Mouse (Mus musculus) urinary bladder, adult 2 months (tissue): Measurements from ENCODE around the gene Ndufb10. TPM values are rescaled to one million over a fixed set of nuclear protein-coding genes. Genes with fewer than 3 reads are reported as not detected.

Source experiments
- DNase-seq: peaks from one replicate; pipeline ENCODE4 v3.0.0; 2022; ENCODE audit warnings: low spot score
- polyA plus RNA-seq: library from polyadenylated mRNA; depleted of rRNA; stranded (reverse); fragments of >200 nt; gene quantifications from 2 replicates; pipeline ENCODE4 v1.2.3, GENCODE M21; 2012; rRNA removed

Ndufb10 gene
- 298 and 302 TPM in 2 replicates for polyA plus RNA-seq

DNA sequence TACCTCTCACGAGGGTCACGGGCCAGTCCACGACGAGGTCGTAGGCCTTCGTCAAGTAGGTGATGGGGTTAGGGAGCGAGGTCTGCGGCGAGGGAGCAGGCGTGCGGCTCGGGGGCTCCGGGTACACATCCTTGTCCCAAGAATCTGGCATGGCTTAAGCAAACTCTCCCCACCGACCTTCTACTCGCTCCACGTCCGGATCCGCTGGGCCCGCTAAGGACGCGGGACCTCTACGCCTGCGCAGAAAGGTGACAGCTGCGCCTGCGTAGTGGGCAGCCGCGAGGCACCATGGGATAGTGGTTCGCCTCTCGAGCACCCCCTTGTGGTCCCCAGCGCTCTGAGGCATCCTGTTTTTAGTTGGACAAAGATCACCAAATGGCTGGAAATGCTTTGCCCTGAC, at the start of gene Ndufb10:
TSS of gene Ndufb10 (minus strand) at position 295 of the 400 bp plus-strand sequence.
- DNase-seq: peak; percentile 98

DNA sequence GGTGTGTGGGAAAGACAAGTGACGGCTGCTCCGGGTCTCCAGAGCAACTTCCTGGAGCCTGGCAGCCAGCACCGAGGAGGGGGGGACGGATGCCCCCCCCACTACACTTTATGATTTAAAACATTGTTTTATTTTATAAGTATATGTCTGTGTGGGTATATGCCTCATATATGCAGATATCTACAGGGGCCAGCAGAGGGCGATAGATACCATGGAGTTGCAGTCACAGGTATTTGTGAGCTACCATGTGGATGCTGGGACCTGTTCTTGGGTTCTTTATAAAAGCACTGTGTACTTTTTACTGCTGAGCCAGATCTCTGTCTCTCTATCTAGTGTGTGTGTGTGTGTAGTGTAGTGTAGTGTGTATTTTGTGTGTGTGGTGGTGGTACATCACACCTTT, 49.0 kb upstream of the Ndufb10 start:
- DNase-seq: no peak

DNA sequence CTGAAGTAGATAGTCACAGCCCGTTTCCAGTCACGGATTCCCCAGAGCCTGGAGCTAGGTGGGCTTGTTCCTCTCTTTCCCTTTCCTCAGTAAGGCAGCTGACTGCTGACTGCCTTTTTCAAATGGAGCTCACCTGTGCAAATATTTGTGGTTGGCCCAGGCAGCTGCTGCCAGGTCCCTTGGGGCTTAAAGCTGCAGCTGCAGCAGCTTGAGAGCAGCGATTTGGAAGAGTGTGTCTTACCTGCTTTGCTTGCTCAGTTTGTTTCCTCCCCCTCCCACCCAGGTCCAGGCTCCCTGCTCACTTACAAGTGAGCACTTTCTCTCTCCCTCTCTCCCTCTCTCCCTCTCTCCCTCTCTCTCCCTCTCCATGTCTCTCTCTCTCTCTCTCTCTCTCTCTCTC, 44.9 kb upstream of the Ndufb10 start:
- DNase-seq: no peak

DNA sequence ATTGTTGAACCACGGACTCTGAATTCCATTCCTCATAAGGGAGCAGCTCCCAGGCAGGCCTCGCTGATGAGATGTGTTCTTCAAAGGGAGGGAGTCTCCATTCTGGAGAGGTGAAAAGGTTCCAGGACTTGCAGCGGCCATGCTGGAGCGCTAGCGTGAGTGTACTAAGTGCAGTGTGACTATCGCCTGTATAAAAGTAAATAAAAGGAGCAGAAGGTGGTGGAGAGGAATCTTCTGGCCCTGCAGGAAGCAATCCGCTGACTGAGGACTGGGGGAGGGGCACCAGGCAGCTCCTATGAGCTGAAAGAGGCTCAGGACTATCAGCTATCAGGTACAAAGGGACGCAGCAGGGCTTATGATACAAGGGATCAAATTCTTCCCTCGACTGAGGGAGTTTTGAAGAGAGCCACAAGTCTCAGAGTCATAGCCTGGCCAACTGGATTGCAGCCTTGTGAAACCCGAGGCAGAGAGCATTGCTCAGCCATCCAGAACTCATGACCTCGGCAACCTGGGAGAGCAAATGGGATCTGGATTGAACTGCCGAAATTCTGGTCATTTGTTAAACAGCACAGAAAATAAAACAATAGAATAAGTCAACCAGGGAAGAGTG, 42.1 kb upstream of the Ndufb10 start:
- DNase-seq: no peak

DNA sequence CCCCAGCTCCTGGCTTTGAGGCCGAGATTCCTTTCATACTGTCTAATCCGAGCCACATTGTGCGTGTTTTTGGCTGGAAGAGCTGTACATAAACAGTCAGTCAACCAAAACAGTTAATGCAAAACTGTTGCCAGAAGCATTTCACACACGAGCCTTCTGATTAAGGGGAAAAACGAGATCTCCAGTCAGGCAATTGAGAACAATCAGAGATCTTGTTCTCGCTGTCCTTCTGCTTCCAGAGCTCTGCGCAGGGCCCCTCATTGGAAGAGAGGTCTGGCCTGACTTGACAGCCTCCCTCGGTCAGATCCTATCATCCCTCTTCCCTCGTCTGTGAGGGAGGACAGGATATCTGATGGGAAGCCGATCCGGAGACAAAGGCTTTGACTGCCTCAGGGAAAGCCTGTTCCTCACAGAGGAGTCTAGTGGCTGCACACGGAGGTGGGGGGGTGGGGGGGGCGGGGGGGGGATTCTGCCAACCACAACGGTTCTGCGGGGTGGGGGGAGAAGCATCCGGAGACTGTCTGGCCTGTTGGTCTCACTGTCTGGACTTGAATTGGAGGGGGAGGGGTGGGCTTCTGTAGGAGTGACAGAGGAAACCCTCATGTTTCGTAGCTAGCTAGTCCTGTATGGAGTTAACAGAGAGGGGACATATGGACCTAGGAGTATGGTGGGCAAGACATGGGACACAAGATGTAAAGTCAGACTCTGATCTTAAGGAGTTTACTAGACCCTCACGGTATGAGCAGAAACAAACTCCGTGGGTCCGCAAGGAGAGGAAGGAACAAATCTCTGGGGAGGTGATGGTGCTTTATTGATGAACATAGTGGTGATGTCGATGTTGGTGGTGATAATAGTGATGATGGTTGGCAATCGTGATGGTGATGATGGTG, 41.0 kb upstream of the Ndufb10 start:
- DNase-seq: no peak

DNA sequence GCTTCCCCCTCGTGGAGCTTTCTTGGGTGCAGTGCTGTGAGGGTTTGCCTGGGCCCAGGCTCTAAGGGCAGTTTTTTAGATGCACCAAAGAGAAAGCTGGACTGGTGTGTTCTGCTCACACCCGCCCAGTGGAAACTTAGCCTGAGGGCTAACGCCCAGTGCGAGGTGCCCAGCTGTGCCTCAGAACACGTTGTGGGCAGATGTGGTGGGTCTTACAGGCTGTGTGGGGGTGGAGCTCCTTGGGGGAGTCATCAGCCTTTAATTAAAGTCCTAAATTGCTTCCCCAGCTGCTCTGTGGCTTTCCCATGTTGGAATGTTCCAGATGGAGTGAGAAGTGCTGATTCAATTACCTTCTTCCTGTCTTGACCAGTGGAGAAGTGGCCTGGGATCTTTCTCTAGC, 36.8 kb upstream of the Ndufb10 start:
- DNase-seq: no peak

DNA sequence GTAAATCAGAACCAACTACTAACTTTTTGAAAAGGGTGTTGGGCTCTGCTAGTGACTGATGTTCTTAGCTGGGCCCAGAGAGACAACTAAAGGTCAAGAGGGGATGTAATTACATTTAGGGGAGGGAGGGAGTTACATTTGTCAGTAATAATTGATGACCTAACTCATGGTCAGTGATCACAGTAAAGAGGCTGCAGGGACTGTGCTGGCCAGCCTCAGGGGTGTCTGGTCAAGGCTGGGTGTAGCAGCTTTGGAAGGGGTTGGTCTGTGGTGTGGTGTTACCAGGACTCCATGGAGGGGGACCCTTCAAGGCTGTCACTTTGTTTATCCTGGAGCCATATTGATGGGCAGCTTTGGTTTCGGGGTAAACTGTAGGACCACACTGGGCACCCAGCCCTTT, 33.1 kb upstream of the Ndufb10 start:
- no peak for DNase-seq

DNA sequence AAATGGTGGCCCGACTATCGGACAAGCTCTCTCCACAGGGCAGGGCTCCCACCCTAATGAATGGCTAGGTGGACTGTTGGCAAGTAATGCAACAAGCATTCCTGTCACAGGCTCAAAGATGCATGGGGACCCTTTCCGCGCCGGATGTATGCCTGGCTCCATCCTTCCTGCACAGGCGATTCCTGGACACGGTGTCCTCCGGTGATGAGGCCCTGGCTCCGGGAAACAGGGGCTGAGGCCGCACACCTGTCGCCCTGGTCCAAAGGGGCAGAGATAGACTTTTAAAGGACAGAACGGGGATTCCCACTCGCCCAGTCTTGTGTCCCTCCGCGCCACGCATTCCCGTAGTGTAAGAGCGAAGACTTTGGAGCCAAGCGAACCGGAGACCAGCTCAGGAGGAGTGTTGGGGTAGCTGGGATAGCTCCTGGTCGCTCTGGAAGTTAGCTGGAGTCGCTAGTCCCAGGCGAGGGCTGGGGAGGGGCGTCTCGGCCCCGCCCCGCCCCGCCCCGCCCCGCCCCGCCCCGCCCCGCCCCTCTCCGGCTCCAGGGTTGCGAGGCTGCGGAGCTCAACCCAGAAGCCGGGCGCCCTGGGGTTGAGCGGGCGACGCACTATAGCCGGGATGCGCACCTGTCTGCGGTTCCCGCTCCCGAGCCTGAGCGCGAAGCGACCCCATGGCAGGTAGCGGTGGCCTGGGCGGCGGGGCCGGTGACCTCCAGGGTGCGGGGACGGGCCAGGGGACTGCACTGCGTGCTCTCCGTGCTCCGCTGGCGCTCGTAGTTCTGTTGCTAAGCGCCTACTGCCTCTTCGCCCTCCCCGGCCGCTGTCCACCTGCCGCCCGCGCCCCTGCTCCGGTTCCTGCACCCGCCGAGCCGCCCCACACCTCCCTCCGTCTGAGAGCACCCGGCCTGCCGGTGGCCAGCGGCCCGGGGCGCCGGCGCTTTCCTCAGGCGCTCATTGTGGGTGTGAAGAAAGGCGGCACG, 28.4 kb upstream of the Ndufb10 start, which contains the start of gene Hs3st6:
TSS of gene Hs3st6 (plus strand) at position 574 of the 980 bp plus-strand sequence.
- no peak for DNase-seq

DNA sequence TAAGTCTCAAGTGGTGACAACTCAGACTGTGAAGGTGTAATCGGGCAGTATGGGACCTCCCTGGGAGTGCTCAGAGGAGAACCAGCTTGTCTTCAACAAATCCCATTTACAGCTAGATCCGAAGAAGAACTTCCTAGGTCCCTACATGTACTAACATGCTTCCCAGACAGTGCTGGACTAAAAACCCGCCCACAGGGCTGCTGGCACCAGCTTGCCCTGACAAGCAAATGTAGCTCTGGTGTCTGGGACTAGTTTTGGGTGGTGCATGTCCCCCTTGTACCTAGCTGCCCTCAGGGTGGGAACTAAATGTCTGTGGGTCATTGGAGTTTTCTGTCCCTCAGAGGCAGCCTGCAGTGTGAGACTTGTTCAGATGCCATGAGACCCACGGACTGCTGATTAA, 27.2 kb upstream of the Ndufb10 start:
- no peak for DNase-seq

DNA sequence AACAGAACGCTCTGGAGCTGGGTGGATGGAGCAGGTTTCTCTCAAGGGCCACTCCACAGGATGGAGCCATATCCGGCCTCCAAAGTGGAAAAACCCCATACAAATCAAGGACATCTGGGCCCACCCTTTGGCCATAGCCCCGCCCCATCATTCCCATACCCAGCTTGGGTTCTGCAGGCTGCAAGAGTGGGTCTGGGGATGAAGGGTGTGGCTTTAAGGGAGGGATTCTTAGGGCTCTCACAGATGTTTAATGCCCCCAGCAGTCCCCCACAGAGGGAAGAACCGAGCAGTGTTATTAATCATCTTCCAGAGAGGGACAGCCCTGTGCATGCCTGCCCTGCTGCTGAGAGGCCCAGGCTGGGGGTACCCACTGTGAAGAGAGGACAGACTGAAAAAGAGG, 22.7 kb upstream of the Ndufb10 start:
- DNase-seq: no peak

DNA sequence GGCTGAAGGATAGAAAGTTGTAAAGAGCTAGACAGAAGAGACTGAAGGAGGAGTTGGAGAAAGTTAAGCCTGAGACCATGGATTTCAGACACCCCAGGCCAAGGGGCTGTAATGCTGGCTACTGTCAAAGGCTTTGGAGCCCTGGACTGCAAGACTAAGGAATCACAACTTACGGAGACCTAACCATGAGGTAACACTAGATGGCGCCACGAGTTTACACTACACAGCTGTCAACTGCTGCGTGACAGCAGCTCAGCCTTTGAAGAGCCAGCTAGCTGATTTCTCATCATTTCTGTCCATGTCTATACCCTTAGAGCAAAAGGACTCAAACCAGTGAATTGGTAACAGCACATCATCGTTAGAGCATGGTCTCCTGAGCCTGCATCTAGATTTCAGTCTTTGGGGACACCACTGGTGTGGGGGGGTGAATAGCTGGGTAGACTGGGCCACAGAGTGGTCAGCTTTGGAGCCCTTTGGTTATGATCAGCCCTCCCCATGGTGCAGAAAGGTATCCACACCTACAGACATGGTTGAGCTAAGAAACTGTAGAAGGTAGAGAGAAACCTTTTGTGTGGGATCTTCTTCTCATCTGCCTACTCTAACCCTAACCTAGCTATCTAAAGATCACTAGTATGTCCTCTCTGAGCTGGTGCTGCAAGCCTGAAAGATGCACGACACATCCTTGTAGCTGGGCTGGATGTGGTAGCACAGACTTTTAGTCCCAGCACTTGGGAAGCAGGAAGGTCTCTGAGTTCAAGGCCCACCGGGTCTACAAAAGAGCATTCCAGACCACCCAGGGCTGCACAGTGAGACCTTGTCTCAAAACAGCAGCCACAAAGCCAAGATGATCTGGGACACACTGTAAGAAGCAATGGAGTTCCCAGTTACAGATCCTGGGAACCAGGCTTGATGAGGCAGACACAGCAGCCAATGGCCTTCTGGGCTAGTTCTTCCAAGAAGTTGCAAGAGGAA, 21.5 kb upstream of the Ndufb10 start:
- DNase-seq: no peak

DNA sequence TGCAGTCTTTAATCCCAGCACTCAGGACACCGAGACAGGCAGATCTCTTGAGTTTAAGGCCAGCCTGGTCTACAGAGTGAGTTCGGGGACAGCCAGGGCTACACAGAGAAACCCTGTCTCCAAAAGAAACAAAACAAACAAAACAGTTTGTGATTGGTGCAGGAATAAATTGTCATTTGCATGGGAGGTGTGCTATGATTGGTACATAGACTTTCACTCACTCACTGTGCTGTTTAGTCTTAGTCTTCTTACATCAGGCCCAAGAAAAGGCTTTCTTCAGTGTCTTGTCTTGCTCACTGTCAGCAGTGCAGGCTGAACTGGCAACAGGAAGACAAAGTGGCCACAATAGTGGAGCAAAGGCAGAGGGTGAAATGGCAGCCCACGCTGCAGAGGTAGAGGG, 20.1 kb upstream of the Ndufb10 start:
- no peak for DNase-seq

DNA sequence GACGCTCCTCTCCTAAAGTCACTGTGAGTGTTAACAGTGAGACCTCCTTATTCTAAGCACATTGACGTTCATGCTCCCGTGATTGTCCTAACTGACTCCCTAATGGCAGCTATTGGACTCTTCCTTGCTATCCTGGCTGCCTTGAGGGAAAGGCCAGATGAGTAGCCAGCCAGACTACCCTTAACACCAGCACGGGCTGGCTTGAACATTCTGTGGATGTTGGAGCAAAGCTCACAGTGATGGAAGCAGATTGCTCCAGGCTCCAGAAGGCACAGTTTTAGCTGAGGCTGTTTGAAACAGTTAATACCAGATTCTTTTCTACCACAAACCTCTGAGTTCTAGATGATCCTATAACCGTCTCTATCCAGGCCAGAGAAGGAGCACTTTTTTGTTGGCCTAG, 19.6 kb upstream of the Ndufb10 start:
- no peak for DNase-seq

DNA sequence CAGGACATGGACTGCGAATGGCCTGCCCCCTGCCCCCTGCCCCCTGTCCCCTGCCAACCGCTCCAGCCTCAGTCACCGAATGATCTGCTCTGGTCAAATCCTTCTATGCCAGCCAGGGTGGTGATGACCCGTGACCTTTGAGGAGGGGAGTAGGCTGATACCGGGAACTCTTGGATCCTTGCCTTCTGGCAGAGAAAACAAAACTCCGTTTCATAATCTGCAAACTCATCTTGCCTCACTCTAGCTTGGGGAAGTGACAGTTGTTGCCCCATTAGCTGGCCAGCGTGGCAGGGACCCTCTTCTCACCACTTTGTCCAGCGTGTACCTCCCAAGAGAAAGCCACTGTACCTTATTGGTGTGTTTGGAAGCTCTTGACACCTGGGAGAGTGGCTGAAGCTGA, 18.0 kb upstream of the Ndufb10 start:
- no peak for DNase-seq

DNA sequence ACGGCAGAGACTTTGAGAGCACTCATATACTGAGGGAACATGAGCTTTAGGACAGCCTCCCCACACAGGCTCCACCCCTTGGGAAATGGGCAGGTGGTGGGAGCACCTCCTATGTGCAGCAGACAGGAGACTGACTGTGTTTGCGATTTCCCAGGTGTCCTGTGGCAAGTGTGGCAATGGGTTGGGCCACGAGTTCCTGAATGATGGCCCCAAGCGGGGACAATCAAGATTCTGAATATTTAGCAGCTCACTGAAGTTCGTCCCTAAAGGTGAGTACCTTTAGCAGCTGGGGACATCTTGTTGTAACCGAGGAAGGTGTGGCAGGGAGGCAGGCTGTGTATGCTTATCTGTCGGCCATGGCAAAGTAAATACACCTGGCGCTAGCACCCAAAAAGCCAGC, 15.6 kb upstream of the Ndufb10 start:
- DNase-seq: no peak

DNA sequence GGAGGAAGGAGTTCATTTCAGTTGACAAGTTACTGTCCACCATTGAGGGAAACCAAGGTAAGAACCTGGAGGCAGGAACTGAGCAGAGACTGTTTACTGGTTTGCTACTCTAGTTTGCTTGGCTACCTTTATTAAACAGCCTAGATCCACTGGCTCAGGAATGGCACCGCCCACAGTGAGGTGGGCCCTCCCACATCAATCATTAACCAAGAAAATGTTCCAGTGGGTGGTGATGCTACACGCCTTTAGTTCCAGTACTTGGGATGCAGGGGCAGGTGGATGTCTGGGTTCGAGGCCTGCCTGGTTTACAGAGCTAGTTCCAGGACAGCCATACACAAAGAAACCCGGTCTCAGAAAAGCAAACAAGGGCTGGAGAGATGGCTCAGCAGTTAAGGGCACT, 14.0 kb upstream of the Ndufb10 start:
- DNase-seq: no peak

DNA sequence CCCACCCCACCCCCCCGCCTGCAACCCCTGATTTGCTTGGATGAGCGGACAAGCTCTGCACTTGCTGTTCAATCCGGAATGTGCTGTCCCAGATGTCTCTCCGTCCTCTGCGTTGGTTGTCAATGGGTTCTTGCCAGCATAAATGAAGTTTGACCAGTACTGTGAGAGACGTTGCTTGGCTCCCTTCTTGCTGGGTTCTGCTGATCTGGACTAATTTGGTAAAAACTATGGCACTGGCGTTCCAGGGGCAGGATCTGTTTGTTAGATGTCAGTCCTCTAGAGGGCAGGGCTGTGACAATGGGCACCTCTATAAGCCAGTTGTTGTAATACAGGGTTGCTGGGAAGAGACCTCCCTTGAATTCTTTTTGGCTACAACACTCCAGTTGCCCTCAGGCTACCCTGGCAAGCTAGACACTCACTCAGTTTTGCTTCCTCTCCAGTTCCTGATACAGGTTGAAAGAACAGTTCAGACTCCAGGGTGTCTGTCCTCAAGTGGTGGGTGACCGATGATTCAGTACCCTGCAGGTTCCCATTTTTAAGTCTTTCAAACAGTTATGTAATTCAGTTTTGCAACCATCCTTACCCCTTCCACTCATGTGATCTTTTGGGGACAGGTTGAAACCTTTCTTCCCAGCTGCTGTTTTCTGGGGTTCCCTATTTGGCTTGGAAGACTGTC, 13.0 kb upstream of the Ndufb10 start:
- no peak for DNase-seq

DNA sequence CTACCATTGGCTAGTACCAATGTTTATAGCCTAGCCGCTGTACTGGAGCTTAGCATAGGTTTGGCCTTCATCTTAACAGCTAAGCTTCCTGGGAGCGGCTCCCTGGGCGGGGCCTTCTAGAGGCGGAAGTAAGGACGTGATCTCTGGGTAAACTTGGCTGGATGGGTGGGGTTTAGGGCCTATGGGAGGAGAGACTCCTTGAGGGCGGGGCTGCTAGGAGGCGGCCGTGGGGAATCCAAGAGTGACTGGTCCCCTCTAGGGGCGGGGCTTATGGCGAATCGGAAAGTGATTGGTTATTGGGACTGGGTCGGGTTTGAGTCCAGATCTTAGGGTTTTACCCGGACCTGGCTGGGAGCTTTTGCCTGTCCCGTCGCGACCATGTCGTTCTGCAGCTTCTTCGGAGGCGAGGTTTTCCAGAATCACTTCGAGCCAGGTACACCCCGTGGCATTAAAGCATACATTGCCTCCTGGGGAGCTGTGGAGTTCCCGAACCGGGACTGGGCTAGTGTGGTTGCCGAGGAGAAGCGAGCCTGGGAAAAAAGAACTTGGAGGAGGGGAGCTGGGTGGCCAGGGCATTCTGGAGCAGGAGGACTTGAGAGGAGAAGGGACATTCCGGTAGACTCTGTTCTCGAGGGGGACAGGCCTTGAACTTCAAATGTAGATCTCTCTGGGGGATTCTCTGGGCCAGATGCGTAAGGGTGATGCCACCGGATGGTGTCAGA, 12.2 kb upstream of the Ndufb10 start, which contains the start of gene Msrb1:
TSS of gene Msrb1 (plus strand) at position 313 of the 722 bp plus-strand sequence.
- DNase-seq: peak; percentile 75

DNA sequence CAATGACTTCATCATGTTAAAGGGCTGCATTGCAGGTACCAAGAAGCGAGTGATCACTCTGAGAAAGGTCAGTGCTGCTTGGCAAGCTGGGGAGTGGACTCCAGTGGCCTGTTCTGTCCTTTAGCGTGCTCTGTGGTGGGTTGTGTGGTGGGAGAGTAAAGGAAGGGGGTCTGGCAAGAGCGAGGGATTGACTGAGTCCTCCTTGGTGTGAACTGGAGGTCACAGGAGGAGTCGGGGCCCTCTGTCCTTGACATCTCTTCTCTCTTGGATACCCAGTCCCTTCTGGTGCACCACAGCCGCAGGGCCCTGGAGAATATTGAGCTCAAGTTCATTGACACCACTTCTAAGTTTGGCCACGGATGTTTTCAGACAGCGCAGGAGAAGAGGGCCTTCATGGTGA, 11.2 kb upstream of the Ndufb10 start:
- no peak for DNase-seq

DNA sequence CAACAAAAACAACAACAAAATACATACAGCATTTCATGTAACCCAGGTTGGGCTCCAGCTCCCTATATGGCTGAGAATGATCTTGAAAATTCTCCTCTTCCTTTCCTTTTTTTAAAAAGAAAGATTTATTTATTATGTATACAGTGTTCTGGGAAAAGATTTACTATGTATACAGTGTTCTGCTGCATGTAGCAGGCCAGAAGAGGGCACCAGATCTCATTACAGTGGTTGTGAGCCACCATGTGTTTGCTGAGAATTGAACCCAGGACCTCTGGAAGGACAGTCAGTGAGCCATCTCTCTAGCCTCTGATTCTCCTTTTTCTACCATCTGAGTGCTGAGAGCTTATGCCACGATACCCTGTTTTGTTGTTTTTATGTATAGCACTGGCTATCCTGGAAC, 10.2 kb upstream of the Ndufb10 start:
- no peak for DNase-seq
